Mouse (Mus musculus) kidney, adult 18-20 months (tissue): ENCODE measurements around the gene Dock4.

ENCODE experiments used
- DNase-seq: peaks from one replicate; pipeline ENCODE4 v3.0.0; 2021

The Dock4 gene

DNA sequence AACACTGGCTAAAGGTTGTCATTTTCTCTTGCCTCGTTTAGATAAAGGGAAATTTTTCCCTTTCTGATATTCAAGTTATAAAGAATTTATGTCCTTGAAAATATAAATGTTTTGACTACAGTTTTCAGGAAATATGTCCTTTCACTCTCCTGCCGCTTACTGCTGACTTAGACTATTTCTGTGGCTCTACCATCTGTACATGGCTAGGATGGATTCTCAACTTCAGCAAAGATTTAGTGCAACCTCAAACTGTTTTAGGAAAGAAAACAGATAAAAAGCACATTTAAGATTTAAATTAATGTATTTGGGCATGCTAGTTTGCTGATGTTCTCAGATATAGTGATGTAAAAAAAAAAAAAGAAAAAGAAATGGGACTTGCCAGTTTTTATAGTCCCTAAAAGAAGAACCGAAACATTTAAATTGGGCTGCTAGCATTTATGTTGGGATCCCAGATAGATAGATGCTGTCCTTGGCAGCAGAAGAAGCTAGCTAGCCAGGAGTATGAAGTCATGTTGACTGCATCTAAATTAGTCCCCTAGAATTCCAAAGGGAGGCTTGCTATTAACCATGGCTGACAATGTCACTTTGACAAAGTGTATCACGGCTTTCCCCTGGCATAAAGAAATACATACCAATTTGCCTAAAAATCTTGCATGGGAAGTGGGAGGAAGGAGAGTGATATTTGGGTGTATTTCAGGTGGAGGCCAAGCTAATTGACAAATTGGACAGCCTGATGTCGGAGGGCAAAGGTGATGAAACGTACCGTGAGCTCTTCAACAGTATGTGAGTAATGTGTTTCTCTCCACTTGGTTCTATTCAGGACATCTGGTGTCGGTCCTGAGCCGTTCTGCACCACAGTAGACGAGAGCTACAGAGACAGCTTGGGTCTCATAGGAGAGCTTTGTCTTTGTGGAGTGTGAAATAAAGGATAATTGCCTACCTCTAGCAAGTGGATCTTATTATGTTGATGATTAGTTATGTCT is 343.9 kb downstream of the Dock4 start:
- no peak for DNase-seq

GRCm38 (mm10) chr12:40791221-40791620 is 345.5 kb downstream of the Dock4 start:
- DNase-seq = no peak

DNA sequence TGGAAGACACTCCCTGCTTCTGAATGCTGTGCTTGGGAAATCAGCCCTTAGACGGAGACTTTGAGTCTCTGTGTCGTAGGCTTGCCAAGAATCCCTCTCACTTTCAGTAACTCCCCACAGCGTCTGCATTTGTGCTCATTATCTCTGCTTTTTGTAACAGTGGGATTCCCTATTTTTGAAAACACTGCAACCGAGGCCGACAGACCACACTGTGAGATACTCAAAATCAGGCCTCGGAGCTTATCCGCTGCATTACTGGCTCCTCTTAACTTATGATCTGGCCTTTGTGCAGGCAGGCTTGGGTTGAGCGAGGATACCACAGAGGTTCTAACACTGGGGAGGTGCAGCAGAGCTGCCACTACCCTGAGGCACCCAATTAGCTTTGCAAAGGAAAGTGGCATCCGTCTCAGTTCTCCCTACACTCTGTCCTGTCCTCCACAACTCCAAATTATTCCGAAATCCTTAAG is 346.5 kb downstream of the Dock4 start:
- DNase-seq = no peak

- no peak for DNase-seq
Measured at GRCm38 (mm10) chr12:40794066-40794465, 348.3 kb downstream of the Dock4 start.

- DNase-seq = no peak
Measured at GRCm38 (mm10) chr12:40794756-40795155, 349.0 kb downstream of the Dock4 start.

GRCm38 (mm10) chr12:40795768-40796167 is 350.0 kb downstream of the Dock4 start:
- no peak for DNase-seq

DNA sequence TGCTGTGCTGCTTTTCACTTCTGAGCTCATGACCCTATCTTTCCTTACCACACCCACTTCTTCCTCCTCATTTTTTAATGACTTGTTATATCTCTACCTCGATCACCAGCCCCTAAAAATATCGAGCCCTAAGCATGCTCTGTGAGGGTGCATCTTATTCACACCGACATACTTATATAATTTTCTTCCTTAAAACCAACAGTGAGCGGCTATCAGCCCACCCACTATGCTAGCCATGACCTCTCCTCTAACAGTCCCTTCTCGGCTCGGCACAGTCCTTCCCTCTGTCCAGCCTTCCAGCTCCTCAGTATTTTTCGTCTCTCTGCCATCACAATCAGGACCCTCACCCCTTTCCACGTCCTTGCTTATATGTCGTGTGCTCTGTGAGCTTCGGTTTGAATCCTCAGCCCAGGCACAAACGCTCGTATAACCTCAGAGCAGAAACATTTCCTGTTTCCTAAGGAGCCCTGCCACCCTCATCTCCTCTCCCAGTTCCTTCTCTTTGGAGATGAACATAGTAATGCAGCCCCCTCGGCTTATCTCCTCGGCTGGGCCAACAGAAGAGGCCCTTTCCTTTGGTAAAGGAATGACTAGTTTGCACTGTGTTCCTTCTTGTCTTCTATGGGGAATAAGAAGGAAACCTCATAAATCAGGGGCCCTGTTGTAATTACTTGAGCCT is 351.2 kb downstream of the Dock4 start:
- no peak for DNase-seq

GRCm38 (mm10) chr12:40797561-40798343 is 352.0 kb downstream of the Dock4 start:
- no peak for DNase-seq

- no peak for DNase-seq
Measured at GRCm38 (mm10) chr12:40798344-40799017, 352.7 kb downstream of the Dock4 start.

DNA sequence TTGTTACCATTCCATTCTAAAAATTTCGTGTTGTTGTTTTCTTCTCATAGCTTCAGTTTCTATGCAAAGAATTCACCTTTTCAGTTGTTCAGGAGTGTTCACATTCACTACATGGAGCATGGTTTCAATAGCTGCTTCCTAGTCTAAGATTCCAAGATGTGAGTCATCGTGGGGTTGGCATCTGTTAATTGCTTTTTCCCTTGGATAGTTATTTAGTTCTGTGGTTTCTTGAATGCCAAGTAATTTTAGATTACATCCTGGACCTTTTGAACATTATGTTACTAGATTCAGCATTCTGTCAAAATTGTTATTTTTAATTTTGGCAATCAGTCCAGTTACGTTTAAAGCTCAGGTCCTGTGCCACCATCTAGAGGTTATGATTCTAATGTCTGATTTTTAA is 355.7 kb downstream of the Dock4 start:
- no peak for DNase-seq

DNA sequence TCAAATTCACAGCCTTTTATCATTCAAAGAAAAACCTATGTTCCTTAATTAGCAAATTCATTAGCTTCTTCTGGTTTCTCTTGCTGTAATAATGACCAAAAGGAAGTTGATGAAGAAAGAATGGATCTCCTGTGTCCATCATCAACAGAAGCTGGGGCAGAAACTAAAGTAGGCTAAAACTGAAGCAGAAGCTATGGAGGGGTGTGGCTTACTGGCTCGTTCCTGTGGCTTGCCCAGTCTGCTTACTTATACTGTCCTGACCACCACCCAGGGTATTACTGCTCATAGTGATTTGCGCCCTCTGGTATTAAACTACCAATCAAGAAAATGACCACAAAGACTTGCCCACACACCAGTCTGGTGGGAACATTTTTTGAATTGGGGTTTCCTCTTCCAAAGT is 359.5 kb downstream of the Dock4 start:
- no peak for DNase-seq

- DNase-seq = no peak
Measured at GRCm38 (mm10) chr12:40807916-40808315, 362.2 kb downstream of the Dock4 start.

- no peak for DNase-seq
Measured at GRCm38 (mm10) chr12:40813474-40813873, 367.7 kb downstream of the Dock4 start.

DNA sequence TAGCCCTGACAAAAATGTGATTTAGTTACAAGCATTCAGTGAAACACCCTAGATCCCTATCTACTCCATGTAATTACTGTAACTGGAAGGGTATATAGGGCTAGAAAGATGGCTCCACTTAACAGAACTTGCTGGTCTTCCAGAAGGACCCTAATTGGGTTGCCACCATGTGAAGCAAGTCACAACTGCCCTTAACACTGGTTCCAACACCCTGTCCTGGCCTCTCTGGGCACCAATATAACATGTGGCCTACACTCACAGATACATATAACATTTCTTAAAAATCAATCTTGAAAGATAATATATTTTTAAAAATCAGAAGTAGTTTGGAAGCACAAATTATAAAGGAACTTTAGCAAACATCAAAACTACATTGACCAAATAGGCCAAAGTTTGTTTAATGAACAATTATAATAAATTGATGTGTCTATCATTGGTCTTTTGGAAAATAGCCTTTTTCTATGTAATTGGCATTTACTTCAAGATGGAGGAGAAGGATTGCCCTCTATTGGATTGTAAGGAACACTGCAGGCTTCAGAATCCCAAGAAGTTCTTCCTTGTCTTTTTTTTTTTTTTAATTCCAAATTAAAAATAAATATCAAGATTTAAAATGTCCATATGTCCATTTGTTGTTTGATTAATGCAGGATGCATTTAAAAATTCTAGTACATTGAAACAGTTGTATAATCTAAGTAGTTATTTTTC is 369.1 kb downstream of the Dock4 start:
- no peak for DNase-seq

GRCm38 (mm10) chr12:40818046-40818708 is 372.4 kb downstream of the Dock4 start:
- no peak for DNase-seq

DNA sequence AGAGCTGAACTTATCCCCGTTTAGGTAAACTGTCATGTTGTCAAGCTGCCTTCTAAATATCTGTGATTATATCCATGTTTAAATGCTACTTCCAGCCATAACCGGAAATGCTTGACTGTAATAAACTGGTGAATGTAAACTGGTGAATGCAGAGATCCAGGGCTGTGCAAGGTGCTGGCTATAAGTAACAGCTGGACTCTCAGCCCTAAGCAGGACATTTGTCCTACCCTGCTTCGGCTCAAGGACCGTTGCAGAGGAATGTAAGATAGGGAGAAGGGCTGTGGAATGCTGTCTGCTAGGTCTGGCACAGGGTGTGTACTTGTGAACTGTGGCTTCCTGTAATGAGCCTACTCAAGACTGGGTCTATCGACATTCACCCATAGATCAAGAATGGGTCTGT is 377.9 kb downstream of the Dock4 start:
- DNase-seq = no peak

DNA sequence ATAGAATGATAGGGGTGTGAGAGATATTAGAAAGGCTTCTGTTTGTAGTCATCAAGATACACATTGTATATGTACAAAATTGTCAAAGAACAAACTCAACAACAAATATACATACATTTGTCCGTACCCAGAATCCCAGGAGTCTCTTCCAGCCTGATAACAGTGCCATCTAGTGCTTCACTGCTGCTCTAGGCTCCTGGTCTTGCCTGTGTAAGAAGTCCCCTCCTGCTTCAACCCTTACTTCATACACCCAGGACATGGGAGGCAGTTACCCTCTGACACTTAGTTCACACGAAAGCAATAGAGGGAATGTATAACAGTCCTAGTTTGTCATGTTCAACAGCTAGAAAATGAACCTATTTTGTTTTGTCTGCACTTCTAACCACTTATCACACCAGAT is 378.5 kb downstream of the Dock4 start:
- no peak for DNase-seq

DNA sequence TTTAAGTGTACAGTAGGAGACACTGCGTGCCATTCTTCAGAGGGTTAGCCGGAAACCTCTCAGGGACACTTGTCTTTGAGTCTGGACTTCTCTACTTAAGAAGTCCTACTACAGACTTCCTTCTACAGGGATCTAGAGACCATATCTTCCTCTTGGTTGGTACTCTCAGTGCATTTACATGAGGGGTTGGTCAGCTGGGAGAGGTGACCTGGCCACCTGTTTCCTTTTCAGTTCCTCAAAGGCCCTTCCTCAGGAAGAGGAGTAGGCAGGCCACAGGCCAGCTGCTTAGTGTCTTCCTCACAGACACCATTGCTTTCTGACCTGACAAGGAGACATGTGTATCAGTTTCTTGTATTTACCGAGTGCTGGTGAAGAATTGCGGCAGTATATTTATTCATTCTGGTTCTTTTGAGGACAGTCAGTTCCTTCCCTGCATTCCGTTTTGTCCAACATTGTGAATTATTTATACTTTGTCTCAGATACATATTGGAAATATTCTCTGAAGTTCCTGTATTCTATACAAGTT is 380.2 kb downstream of the Dock4 start:
- DNase-seq = no peak

DNA sequence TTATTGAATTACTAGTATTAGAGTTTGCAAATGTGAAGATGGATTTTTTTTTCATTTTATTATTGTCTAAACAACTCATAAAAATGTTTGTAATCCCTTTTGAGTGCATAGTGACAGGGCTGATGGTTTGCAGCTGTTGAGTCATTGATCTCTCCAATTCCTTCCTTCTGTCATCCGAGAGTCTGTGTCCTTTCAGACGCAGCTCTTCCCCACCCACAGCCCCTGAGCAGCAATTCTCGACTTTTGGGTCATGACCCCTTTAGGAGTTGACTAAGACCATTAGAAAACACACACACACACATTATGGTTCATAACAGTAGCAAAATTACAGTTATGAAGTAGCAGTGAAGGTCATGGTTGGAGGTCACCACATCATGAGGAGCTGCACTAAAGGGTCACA is 380.7 kb downstream of the Dock4 start:
- no peak for DNase-seq

DNA sequence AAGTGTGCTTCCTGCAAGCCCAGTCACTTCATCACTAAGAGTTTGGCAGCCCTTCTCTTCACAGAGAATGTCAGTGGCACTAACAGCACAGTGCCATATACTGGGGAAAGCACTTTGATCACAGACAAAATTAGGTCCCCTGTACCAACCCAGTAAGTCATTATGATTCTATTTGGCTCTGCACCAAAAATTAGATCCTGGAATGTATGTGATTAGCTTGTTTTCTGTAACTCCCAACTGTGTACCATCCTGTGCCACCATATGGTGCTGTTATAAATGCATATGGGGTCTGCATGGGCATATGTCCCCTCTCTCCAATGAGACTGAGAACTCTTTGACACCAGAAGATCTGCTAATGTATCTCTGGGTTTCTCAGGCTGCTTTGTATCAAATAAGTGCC is 382.3 kb downstream of the Dock4 start:
- DNase-seq = no peak

GRCm38 (mm10) chr12:40829269-40829668 is 383.5 kb downstream of the Dock4 start:
- no peak for DNase-seq
